Mouse (Mus musculus) spleen, adult 2 months (tissue): Measurements from ENCODE around the gene Dctpp1. TPM values are rescaled to one million over a fixed set of nuclear protein-coding genes. Genes with fewer than 3 reads are reported as not detected.

Experiments used
- DNase-seq, 2 experiments: peaks; one replicate each; pipeline versions ENCODE4 v3.0.0 to v3.0.0-alpha.2; 2012 to 2021; ENCODE audit warnings: low spot score in 2 of 2, low read depth in 1 of 2
- H3K27ac ChIP-seq: fragments of 200-500 bp; 2 replicates; pipeline ENCODE4 v1.5.1; 2012; ENCODE audit warnings: low read length, inconsistent platforms; ENCODE audit not compliant: insufficient read depth
- H3K27me3 ChIP-seq: fragments of 200-500 bp; 2 replicates; pipeline ENCODE4 v1.6.1; 2012; ENCODE audit warnings: mild to moderate bottlenecking, moderate library complexity, low read length, inconsistent platforms; ENCODE audit not compliant: control insufficient read depth, insufficient read depth
- H3K36me3 ChIP-seq: fragments of 200-500 bp; 2 replicates; pipeline ENCODE4 v1.6.1; 2012; ENCODE audit warnings: mild to moderate bottlenecking, low read length, inconsistent platforms; ENCODE audit not compliant: control insufficient read depth, insufficient read depth
- H3K4me1 ChIP-seq: fragments of 200-500 bp; 2 replicates; pipeline ENCODE4 v1.6.1; 2011; ENCODE audit warnings: inconsistent platforms; ENCODE audit not compliant: control insufficient read depth, insufficient read depth, insufficient read length
- H3K4me3 ChIP-seq: fragments of 200-500 bp; 2 replicates; pipeline ENCODE4 v1.5.1; 2011; ENCODE audit warnings: mild to moderate bottlenecking, inconsistent platforms; ENCODE audit not compliant: insufficient read depth, insufficient read length; ENCODE audit errors: extremely low read depth
- CTCF ChIP-seq: fragments of 200-500 bp; IDR thresholded peaks from 2 replicates; pipeline ENCODE4 v1.5.1; 2011; ENCODE audit warnings: mild to moderate bottlenecking, inconsistent platforms; ENCODE audit not compliant: insufficient read depth, insufficient read length, insufficient replicate concordance; ENCODE audit errors: extremely low read depth
- POLR2A ChIP-seq: fragments of 200-500 bp; IDR thresholded peaks from 2 replicates; pipeline ENCODE4 v1.6.1; 2011; ENCODE audit warnings: low read depth, low read length, inconsistent platforms
- WGBS: fragments of 180-500 bp; shearing (Covaris S2); methylation state at CpG from one replicate; pipeline ENCODE4 v1.1.7; 2018; 5-methylcytosine and 5-hydroxymethylcytosine counted together
- polyA plus RNA-seq: library from polyadenylated mRNA; depleted of rRNA; stranded (reverse); fragments of >200 nt; gene quantifications from 2 replicates; pipeline ENCODE4 v1.2.3, GENCODE M21; 2012

The Dctpp1 gene
- polyA plus RNA-seq, 1 experiment = 30.8 TPM

- H3K4me3 ChIP-seq = peak within 1 kb of the TSS; percentile 67
- DNase-seq = peak; percentile 60 to 65
Measured at GRCm38 (mm10) chr7:127296098-127296497, 35.6 kb upstream of the Dctpp1 start, which contains the start of gene Itgal. Gene Itgal, plus strand, starts transcription at chr7:127296260.

GRCm38 (mm10) chr7:127290142-127290541, 29.6 kb upstream of the Dctpp1 start:
- 0 out of 2 replicates have a peak overlapping the region, but pooled peaks have one; percentile 18 for H3K27ac ChIP-seq
- H3K36me3 ChIP-seq = no peaks in the 10 kb centered on the region
- no peaks in the 10 kb centered on the region for H3K27me3 ChIP-seq
- DNase-seq = peak in 1 of 2 experiments; percentile 31
- 17% methylated on average over 8 of the region's 8 CpGs for WGBS
- no peak overlapping the region for H3K4me3 ChIP-seq
- peaks cover 24% of the 10 kb centered on the region; the same call in 1 of the 2 replicates for H3K4me1 ChIP-seq
- no peak for TF ChIP-seq POLR2A
- TF ChIP-seq CTCF = no peak

More at GRCm38 (mm10) chr7:127296098-127296497, 35.6 kb upstream of the Dctpp1 start, which contains the start of gene Itgal:
- Histone ChIP-seq H3K4me1 (peaks cover 3% of the 10 kb centered on the region; the same call in 1 of the 2 replicates), H3K27me3 (no peaks in the 10 kb centered on the region), H3K27ac (peak within 1 kb of the TSS; percentile 92), H3K36me3 (peaks cover 10% of the 10 kb centered on the region)
- TF ChIP-seq POLR2A = no peak; the same call in 1 of the 2 replicates
- no peak for TF ChIP-seq CTCF
- 5% methylated on average over 11 of the region's 11 CpGs for WGBS

GRCm38 (mm10) chr7:127289306-127289705, 28.8 kb upstream of the Dctpp1 start:
- Histone ChIP-seq H3K27me3 (no peaks in the 10 kb centered on the region), H3K4me1 (peaks cover 26% of the 10 kb centered on the region; the same call in 1 of the 2 replicates), H3K4me3 (no peak overlapping the region), H3K36me3 (no peaks in the 10 kb centered on the region), H3K27ac (no peak overlapping the region)
- DNase-seq = no peak
- 24% methylated on average over 2 of the region's 2 CpGs for WGBS
- TF ChIP-seq CTCF (no peak), POLR2A (no peak)

- Histone ChIP-seq H3K4me3 (no peak overlapping the region), H3K27me3 (no peaks in the 10 kb centered on the region), H3K4me1 (peaks cover 26% of the 10 kb centered on the region; the same call in 1 of the 2 replicates), H3K27ac (peak overlapping the region; percentile 62), H3K36me3 (no peaks in the 10 kb centered on the region)
- no peak for TF ChIP-seq POLR2A
- no peak for TF ChIP-seq CTCF
- WGBS = 71% methylated on average over 1 of the region's 1 CpGs
- DNase-seq = peak in 1 of 2 experiments; percentile 59
Measured at GRCm38 (mm10) chr7:127287940-127288339, 27.4 kb upstream of the Dctpp1 start.

- H3K4me1 ChIP-seq = peaks cover 30% of the 10 kb centered on the region; the same call in 1 of the 2 replicates
- 22% methylated on average over 10 of the region's 10 CpGs for WGBS
- no peaks in the 10 kb centered on the region for H3K36me3 ChIP-seq
- peak overlapping the region; percentile 83 for H3K27ac ChIP-seq
- H3K4me3 ChIP-seq = no peak overlapping the region
- TF ChIP-seq POLR2A = no peak
- no peak for TF ChIP-seq CTCF
- no peaks in the 10 kb centered on the region for H3K27me3 ChIP-seq
- DNase-seq = peak in 1 of 2 experiments; percentile 32
Measured at GRCm38 (mm10) chr7:127285154-127285553, 24.6 kb upstream of the Dctpp1 start.

GRCm38 (mm10) chr7:127282190-127282589, 21.7 kb upstream of the Dctpp1 start:
- Histone ChIP-seq H3K27ac (no peak overlapping the region), H3K4me1 (peaks cover 11% of the 10 kb centered on the region; the same call in 1 of the 2 replicates), H3K36me3 (no peaks in the 10 kb centered on the region), H3K4me3 (no peak overlapping the region), H3K27me3 (no peaks in the 10 kb centered on the region)
- no peak for TF ChIP-seq CTCF
- no peak for TF ChIP-seq POLR2A
- 23% methylated on average over 2 of the region's 2 CpGs for WGBS
- DNase-seq = no peak

- no peaks in the 10 kb centered on the region for H3K27me3 ChIP-seq
- no peaks in the 10 kb centered on the region for H3K36me3 ChIP-seq
- H3K4me3 ChIP-seq = no peak overlapping the region
- H3K27ac ChIP-seq = no peak overlapping the region
- TF ChIP-seq CTCF (no peak), POLR2A (no peak)
- DNase-seq = no peak
- peaks cover 11% of the 10 kb centered on the region; the same call in 1 of the 2 replicates for H3K4me1 ChIP-seq
- 28% methylated on average over 4 of the region's 4 CpGs for WGBS
Measured at GRCm38 (mm10) chr7:127281114-127281513, 20.6 kb upstream of the Dctpp1 start.
